Mouse (Mus musculus): ENCODE data around the gene Cd38.

Cd38 gene

GRCm38 (mm10) chr5:43947330-43947977 is 79.1 kb downstream of the Cd38 start:
- no peak for ATAC-seq (ENCODE audit: low TSS enrichment)

GRCm38 (mm10) chr5:43948111-43948743 is 79.9 kb downstream of the Cd38 start:
- ATAC-seq (ENCODE audit: low TSS enrichment) = peak; percentile 78

- ATAC-seq (ENCODE audit: low TSS enrichment) = peak; percentile 20; the same call in 1 of the 2 replicates
Observed at GRCm38 (mm10) chr5:43948748-43949275, 80.5 kb downstream of the Cd38 start.

GRCm38 (mm10) chr5:43953241-43953640 is 84.9 kb downstream of the Cd38 start:
- ATAC-seq (ENCODE audit: low TSS enrichment) = no peak

- no peak for ATAC-seq (ENCODE audit: low TSS enrichment)
Observed at GRCm38 (mm10) chr5:43959884-43960440, 91.6 kb downstream of the Cd38 start.

GRCm38 (mm10) chr5:43961056-43961455 is 92.7 kb downstream of the Cd38 start:
- ATAC-seq (ENCODE audit: low TSS enrichment) = no peak

Measured in frontal cortex, adult (tissue).